Mouse (Mus musculus) thymus, adult 2 months (tissue): Measurements from ENCODE around the gene Unc80. TPM values are rescaled to one million over a fixed set of nuclear protein-coding genes. Genes with fewer than 3 reads are reported as not detected.

Experiments used
- DNase-seq: peaks from one replicate; pipeline ENCODE4 v3.0.0; 2021
- H3K27ac ChIP-seq: fragments of 200-500 bp; 2 replicates; pipeline ENCODE4 v1.5.1; 2012; ENCODE audit warnings: low read length, control low read depth; ENCODE audit not compliant: control insufficient read depth, insufficient read depth
- H3K27me3 ChIP-seq: fragments of 200-500 bp; 2 replicates; pipeline ENCODE4 v1.6.1; 2012; ENCODE audit warnings: mild to moderate bottlenecking, low read length, moderate library complexity, mixed read lengths; ENCODE audit not compliant: control insufficient read depth, insufficient read depth
- H3K36me3 ChIP-seq: fragments of 200-500 bp; 2 replicates; pipeline ENCODE4 v1.6.1; 2012; ENCODE audit warnings: mild to moderate bottlenecking, low read length, moderate library complexity; ENCODE audit not compliant: control insufficient read depth, insufficient read depth
- H3K4me1 ChIP-seq: fragments of 200-500 bp; replicated peaks from 2 replicates; pipeline ENCODE4 v1.6.1; 2012; ENCODE audit warnings: low read length; ENCODE audit not compliant: control insufficient read depth, insufficient read depth
- H3K4me3 ChIP-seq: fragments of 200-500 bp; 2 replicates; pipeline ENCODE4 v1.5.1; 2012; ENCODE audit warnings: mild to moderate bottlenecking, low read length, control low read depth, moderate library complexity; ENCODE audit not compliant: control insufficient read depth, insufficient read depth
- CTCF ChIP-seq: fragments of 200-500 bp; IDR thresholded peaks from 2 replicates; pipeline ENCODE4 v1.5.1; 2012; ENCODE audit warnings: mild to moderate bottlenecking, control low read depth, low read length, moderate library complexity, borderline replicate concordance; ENCODE audit not compliant: control insufficient read depth, poor library complexity, insufficient read depth; ENCODE audit errors: extremely low read depth
- POLR2A ChIP-seq: fragments of 200-500 bp; IDR thresholded peaks from 2 replicates; pipeline ENCODE4 v1.6.1; 2012; ENCODE audit warnings: mild to moderate bottlenecking, low read length, control low read depth, moderate library complexity; ENCODE audit not compliant: control insufficient read depth, poor library complexity, insufficient read depth; ENCODE audit errors: extremely low read depth
- WGBS: fragments of 180-500 bp; shearing (Covaris S2); methylation state at CpG from one replicate; pipeline ENCODE4 v1.1.7; 2018; 5-methylcytosine and 5-hydroxymethylcytosine counted together
- polyA plus RNA-seq: library from polyadenylated mRNA; depleted of rRNA; stranded (reverse); fragments of >200 nt; gene quantifications from 2 replicates; pipeline ENCODE4 v1.2.3, GENCODE M21; 2012

Gene Unc80
- polyA plus RNA-seq, 1 experiment: 0.07 TPM

DNA sequence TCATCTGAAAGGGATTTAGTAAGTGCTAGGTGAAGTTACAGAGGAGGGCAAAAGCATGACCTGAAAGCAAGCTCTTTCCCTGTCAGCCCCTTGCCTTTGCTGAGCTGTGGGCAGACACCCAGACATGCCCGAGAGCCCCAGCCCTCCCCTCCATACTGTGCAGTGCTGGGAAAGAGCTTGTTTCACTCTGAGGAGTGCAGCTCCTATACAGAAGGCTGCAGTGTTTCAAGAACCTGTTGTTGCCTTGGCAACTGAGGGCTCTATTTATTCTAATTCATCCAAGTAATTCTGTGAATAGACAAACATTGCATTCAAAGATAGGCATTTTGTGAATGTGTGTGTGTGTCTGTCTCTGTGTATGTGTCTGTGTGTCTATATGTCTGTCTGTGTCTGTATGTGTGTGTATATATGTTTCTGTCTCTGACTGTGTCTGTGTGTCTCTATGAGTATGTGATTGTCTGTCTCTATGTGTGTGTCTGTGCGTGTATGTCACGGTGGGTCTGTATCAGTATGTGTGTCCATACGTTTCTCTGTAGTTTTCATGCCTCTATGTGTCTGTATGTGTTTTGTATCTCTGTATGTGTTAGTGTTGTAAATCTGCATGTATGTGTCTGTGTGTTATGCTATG lies 187.1 kb downstream of the Unc80 start:
- TF ChIP-seq CTCF (no peak), POLR2A (no peak)
- WGBS: 83% methylated on average over 4 of the region's 4 CpGs
- no peaks in the 10 kb centered on the region for H3K36me3 ChIP-seq
- no peaks in the 10 kb centered on the region for H3K27me3 ChIP-seq
- H3K4me1 ChIP-seq: no peaks in the 10 kb centered on the region
- no peak for DNase-seq
- H3K27ac ChIP-seq: no peak overlapping the region
- H3K4me3 ChIP-seq: no peak overlapping the region

DNA sequence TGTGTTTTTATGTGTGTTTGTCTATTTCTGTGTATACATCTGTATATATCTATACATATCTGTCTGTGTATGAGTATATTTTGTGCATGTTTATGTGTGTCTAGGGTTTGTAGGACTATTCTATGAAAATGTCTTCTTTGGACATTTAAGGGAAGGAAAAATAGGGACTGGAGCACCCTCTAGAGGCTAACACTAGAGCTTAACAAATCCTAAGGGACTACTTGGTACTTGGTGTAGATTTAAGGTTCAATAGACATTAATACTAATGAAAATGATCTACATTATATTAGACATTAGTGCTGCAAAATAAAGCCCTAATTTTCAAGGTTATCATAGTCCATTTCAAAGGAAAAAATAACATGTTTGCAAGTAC lies 187.6 kb downstream of the Unc80 start:
- Histone ChIP-seq H3K36me3 (no peaks in the 10 kb centered on the region), H3K27me3 (no peaks in the 10 kb centered on the region), H3K4me3 (no peak overlapping the region), H3K27ac (no peak overlapping the region), H3K4me1 (no peaks in the 10 kb centered on the region)
- TF ChIP-seq CTCF: no peak
- DNase-seq: no peak

DNA sequence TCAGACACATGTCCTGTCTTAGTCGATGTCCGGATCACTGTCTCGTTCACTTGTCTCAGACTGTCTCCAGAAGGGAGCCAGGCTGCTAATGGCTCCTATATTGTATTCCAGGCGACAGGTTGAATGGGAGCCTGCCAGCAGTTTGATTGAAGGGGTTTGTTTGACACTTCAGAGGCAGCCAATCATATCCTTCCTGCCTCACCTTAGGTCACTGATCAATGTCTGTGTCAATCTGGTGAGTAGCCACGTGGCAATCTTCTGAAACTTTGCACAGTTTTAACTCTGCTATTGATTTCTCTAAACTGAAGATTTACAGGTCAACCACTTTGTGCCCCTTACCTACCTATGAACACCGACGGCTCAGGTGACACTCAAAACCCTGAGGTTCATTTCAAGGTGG lies 203.3 kb downstream of the Unc80 start:
- Histone ChIP-seq H3K27ac (no peak overlapping the region), H3K27me3 (no peaks in the 10 kb centered on the region), H3K4me1 (no peaks in the 10 kb centered on the region), H3K36me3 (no peaks in the 10 kb centered on the region), H3K4me3 (no peak overlapping the region)
- DNase-seq: no peak
- 88% methylated on average over 7 of the region's 7 CpGs for WGBS
- TF ChIP-seq CTCF (no peak), POLR2A (no peak)

DNA sequence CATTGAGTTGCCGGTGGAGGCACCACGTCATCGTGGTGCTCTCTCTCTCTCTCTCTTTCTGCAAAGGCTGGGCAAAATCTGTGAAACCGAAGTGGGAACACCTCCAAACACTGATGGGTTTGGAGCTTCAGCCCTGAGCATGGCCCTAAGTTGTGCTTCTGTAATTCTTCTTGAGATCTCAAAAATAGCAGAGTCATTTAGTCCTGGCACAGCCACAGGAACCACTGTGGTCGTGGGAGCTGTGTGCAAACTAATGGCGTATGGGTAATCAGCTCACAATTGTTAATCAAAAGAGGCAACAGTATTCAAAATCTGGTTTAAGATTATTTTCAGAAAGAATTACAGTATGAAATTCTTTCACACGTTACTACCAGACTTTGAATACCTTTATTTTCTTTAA lies 204.6 kb downstream of the Unc80 start:
- Histone ChIP-seq H3K27me3 (no peaks in the 10 kb centered on the region), H3K4me1 (no peaks in the 10 kb centered on the region), H3K27ac (no peak overlapping the region), H3K4me3 (no peak overlapping the region), H3K36me3 (no peaks in the 10 kb centered on the region)
- TF ChIP-seq POLR2A (no peak), CTCF (no peak)
- 18% methylated on average over 7 of the region's 7 CpGs for WGBS
- no peak for DNase-seq

DNA sequence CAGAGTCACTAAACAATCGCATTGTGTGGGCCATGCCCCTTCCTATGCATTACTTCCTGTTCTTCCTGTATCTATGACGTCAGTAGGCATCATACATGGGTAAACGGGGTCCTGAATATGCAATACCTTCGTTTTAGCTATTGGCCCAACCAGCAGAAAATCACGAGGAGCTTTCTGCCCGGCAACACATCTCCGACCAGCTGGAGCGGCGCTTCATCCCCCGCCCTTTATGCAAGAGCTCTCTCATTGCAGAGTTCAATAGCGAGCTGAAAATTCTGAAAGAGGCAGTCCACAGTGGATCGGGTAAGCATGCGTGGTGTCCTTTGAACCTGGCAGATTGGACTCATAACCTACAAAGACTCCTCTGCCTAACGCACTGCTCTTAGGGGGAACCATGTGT lies 209.8 kb downstream of the Unc80 start:
- no peak for DNase-seq
- Histone ChIP-seq H3K27me3 (no peaks in the 10 kb centered on the region), H3K4me3 (no peak overlapping the region), H3K4me1 (no peaks in the 10 kb centered on the region), H3K36me3 (no peaks in the 10 kb centered on the region), H3K27ac (no peak overlapping the region)
- WGBS: 85% methylated on average over 14 of the region's 14 CpGs
- no peak for TF ChIP-seq POLR2A
- no peak for TF ChIP-seq CTCF

DNA sequence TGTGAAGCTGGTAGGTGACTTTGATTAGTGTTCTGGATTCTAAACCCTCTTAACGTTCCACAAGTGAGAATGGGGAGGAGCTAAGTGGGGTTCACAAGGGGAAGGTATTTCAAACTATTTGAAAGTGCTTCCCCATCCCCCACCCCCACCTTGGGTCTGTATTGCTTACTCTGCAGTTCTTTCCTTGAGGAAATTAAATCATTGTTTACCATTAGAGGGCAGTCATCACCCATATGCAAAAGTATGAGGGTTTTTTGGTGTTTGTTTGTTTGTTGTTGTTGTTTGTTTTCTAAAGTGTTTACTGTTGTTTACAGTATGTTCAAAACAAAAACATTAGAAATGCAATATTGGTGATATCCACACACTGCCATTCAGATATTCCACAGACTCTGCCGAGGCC lies 210.5 kb downstream of the Unc80 start:
- no peaks in the 10 kb centered on the region for H3K36me3 ChIP-seq
- no peaks in the 10 kb centered on the region for H3K4me1 ChIP-seq
- 48% methylated on average over 2 of the region's 2 CpGs for WGBS
- no peaks in the 10 kb centered on the region for H3K27me3 ChIP-seq
- H3K4me3 ChIP-seq: no peak overlapping the region
- DNase-seq: no peak
- TF ChIP-seq POLR2A: no peak
- TF ChIP-seq CTCF: no peak
- no peak overlapping the region for H3K27ac ChIP-seq

DNA sequence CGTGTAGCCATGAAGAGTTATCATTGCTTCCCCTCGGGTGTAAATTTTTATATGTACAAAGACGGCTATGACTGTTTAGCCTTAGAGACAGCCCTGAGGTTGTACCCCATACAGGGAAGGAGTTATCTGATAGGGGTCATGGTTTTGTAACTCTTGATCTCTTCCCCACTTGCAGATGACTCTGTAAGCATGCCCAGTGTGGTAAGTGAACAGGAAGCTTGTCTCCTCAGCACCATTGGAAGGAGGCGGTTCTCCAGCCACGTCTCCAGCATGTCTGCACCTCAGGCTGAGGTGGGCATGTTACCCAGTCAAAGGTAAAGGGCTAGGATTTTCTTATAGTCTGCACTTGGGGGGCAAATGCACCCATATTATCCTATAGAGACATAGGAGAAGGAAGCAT lies 214.8 kb downstream of the Unc80 start:
- no peak for DNase-seq
- H3K36me3 ChIP-seq: no peaks in the 10 kb centered on the region
- WGBS: 55% methylated on average over 5 of the region's 5 CpGs
- H3K27ac ChIP-seq: no peak overlapping the region
- H3K27me3 ChIP-seq: no peaks in the 10 kb centered on the region
- H3K4me1 ChIP-seq: no peaks in the 10 kb centered on the region
- TF ChIP-seq POLR2A: no peak
- no peak for TF ChIP-seq CTCF
- H3K4me3 ChIP-seq: no peak overlapping the region
